Mouse (Mus musculus) T-cell, adult 2 months (primary cell): Measurements from ENCODE around the gene Olfr918.

Experiments used
- DNase-seq: peaks from one replicate; pipeline ENCODE4 v3.0.0; 2022; ENCODE audit warnings: low spot score

The Olfr918 gene

GRCm38 (mm10) chr9:38674501-38674900, at the start of gene Olfr918:
TSS of gene Olfr918 (minus strand) at chr9:38674601.
- DNase-seq, result no peak

GRCm38 (mm10) chr9:38724044-38724443, 49.6 kb upstream of the Olfr918 start:
- no peak for DNase-seq

- no peak for DNase-seq
Measured at GRCm38 (mm10) chr9:38718927-38719441, 44.6 kb upstream of the Olfr918 start.

GRCm38 (mm10) chr9:38718102-38718501, 43.7 kb upstream of the Olfr918 start, which contains the start of gene Vwa5a:
TSS of gene Vwa5a (plus strand) at chr9:38718268.
- no peak for DNase-seq

- DNase-seq, result no peak
Measured at GRCm38 (mm10) chr9:38672887-38673286, 1.5 kb downstream of the Olfr918 start.

GRCm38 (mm10) chr9:38665742-38666141, 8.7 kb downstream of the Olfr918 start, which contains the start of gene Olfr917:
TSS of gene Olfr917 (minus strand) at chr9:38665842.
- no peak for DNase-seq

GRCm38 (mm10) chr9:38659775-38660174, 14.6 kb downstream of the Olfr918 start, which contains the start of gene Olfr916:
TSS of gene Olfr916 (minus strand) at chr9:38659875.
- no peak for DNase-seq

- DNase-seq, result no peak
Measured at GRCm38 (mm10) chr9:38632406-38632805, 42.0 kb downstream of the Olfr918 start.
